Mouse (Mus musculus) fat pad, adult 2 months (tissue): Measurements from ENCODE around the gene Shld1.
A peak's percentile ranks its signal among the peaks of the same experiment; 100 is the strongest.

Source experiments
- DNase-seq: peaks from one replicate; pipeline ENCODE4 v3.0.0-alpha.2; 2011; ENCODE audit warnings: low read depth, low spot score; ENCODE audit errors: extremely low read depth

Shld1 gene

DNA sequence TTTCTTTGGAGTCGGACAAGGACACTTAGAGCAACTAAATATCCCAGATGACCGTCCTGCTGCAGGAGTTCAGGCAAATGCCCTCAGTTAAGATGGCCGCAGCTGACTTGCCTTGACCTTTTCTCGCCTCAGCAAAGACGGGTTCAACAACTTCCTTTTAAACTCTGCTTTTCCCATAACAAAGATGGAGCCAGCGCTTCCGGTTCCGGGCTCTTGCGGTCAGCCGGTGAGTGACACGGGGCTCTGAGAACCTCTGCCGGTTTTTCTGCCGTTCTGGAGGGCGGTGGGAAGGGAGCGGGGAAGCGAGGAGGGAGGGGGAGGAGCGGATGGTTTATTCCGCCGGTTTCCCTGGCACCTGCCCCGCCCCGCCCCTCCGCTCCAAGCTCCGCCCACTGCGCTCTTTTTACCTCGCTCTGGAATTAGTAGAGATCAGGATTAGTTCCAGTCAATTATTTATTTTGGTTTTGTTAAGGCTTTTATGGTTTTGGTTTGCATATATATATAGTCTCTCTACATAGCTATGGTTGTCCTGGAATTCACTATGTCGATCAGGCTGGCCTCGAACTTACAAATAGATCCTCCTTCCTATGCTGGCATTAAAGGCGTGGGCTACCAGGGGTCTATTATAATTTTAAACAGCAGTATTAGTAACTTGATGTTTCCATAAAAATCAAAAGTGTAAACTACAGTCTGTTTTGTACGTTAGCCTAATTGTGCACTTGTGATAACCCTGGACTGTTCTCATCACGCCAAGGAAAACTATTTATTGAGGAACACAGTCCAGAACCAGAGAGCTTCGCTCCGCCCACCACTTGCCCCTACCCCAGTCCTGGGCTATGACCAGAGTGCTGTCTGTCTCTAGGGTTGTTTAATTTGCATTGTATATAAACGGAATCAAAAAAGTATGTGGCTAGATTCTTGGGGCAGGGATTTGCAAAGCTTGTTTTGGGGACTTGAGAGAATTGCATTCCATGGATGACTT lies at the start of gene Shld1:
Gene Shld1 (plus strand): TSS at position 176 of the 982 bp plus-strand sequence.
- peak; percentile 70 for DNase-seq

DNA sequence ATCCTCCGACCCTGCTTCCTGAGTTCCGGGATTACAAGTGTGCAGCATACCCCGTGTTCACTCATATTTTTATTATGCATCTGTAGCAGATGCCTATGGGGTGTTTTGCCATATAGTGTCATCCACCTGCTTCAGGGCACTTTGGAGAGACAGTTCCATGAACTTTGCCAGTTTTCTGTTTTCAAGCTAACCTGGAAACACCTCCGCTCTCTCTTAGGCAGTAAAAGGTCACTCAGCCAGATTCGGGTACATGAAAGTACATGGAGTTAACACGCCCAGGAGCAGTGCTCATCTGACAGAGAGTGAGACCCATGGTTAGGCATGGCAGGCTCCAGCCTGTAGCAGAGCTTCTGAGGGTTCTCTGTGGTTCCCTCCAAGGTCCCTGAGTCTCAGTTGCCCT lies 48.4 kb upstream of the Shld1 start:
- DNase-seq, result no peak

DNA sequence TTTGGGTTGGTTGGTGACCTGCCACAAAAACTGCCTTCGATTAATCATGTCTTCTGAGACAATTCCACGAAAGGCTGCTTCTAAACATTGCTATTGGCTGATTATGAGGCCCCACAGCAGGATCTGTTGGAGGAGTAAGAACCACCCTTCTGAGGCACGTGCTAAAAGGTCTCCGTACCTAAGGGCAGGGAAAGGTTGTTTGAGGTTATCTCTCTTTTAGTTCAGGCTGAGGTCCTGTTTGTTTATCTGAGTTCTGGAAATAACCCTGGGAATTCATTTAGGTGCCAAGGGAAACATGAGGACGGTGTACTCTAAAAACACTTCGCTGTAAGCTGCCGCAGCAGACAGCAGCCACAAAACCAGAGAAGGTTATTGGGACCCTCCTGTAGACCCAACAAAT lies 47.4 kb upstream of the Shld1 start:
- DNase-seq, result no peak

DNA sequence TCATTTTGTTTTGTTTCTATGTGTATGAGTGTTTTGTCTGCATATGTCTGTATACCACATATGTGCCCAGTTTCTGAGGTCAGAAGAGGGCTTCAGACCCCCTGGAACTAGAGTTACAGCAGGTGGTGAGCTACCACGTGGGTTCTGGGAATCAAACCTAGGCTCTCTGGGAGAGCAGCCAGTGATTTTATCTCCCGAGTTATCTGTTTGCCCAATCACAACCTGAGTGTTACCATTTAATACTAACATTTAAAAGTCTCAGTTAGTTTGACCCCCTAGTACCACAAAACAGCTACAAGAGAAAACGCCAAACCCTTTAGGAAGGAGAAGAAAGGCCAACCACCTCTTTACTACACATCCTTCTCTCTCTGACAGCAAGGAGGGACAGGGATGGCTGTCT lies 45.5 kb upstream of the Shld1 start:
- DNase-seq, result no peak

DNA sequence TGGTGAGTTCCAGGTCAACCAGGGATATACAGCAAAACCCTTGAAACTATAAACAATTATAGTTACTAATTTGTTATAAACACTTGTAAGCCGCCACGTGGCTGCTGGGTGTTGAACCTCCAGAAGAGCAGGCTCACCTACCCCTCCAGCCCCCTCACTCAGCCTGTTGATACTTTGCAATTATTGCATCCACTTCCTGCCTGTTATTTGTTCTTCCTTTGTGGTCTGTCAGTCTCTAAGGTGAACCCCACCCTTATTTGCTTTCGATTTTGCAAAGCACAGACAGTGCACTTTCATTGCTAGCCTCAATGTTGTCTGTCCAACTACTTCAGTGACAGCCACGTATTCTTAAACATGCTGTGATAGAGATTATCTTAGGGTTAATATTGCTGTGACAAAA lies 43.6 kb upstream of the Shld1 start:
- no peak for DNase-seq

DNA sequence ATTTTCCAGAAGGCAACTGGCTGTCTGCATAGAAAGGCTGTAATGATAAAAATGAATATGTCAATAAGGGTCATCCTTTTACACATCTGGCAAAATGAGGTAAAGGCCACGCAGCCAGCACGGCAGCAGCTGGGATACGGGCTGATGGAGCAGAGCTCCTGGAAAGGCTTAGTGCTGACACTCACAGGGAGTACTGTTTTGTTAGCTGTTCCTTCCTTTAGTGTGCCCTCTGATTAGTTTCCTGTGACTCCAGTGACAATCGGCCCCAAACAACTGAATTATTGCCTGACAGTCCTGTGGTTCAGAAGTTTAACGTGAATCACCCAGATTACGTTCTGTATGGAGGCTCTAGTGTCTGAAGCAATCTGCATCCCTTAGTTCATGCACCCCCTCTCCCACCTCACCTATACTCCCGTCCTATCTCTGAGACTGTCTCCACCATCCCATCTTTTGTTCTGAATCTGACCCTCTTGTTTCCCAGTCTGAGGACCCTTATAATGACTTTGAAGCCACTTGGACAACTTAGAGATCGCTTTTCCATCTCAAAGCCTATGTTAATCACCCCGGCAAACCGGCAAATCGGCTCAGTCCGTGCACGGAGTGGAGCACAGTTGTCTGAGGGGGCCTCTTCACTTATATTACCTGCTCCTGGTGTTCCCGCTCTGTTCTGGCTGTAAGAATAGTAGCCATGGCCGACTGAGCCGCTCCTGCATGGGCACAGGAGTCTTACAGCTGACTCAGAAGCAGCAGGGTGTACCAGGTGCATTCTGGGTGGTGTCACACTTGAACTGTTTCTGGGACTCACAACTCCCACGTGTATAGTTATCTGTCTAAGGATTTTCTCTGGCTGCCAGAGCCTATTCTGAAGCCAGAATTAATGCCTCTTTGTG lies 39.6 kb upstream of the Shld1 start:
- no peak for DNase-seq

DNA sequence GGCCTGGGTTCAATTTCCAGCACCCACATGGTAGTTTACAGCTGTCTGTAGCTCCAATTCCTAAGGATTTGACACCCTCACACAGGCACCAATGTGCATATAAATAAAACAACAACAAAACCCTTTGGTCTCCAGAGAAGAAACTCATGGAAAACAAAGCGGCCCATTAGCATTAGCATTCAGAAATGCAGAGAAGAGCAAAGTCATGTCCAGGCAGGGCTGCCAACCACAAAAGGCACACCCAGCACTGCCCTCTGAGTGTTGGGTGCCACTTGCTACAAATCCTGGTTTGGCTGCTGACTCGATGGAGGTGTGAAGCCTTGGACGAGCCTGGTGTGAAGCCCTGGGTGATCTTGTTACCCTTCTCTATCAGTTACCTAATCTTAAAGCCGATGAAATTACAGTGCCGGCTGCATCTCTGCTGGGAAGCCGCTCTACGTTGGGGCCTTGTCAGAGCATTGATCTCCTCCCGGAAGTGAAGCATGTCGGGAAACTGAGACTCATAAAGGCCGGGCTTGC lies 37.3 kb upstream of the Shld1 start:
- DNase-seq, result no peak

DNA sequence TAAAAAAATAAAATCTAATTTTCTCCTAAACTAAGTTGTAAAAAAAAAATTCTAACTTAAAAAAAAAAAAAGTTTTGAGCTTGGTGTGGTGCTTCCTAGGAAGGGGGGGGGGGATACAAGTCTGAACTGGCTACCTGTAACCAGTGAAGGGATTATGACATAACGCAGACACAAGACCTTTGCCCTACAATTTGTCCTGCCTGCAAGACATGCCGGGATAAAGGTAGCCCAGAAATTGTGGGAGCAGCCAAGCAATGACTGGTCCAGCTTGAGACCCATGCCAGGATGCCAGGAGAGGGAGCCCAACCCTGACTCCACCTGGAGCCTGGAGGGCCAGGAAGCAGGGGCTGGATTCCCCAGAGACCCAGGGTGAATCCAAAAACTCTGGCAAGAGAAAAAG lies 36.2 kb upstream of the Shld1 start:
- peak; percentile 55 for DNase-seq

DNA sequence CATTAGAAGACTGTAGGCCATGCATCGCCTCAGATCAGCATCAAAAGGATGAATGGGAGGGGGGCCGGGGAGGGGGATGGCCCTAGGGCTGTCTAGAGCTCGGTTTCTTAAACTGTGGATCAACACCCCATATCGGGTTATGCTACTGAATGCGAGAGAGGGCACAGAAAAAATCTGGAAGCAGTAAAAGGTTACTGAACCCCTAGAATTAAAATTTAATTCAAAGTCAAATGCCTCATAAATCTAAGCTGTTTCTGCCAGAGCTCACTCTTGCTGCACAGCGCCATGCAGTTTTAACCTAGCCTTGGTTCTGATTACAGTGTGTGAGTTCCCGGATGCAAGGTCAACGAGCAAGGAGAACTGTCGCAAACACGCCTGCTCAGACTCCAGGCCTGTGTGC lies 34.3 kb upstream of the Shld1 start:
- no peak for DNase-seq

DNA sequence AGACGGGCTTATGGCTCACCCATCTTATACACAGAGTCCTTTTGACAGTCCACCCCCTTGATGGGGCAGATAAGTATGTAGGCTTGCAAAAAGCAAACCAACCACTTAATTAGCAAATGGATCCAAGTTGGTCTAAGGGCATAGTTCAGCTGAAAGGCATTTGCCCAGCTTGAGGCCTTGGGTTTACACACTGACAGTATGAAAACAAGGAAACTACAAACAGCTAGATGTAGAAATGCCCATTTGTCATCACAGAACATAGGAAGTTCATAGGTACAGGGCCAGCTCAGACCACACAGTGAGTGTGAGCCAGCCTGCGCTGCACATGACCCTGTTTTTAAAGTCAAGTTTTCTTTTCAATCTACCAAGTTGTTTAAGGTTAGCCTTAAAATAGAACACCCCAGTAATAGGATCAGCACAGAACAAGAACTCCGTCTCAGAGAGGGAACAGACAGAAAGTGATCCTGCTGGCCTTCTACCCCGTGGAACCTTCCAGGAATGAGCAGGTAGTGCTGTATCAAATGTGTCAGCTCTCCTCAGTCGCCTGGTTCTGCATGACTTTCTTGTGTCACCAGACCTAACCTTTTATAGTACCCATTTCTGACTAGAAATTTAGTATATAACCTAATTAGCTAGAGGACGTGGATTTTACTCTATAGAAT lies 31.8 kb upstream of the Shld1 start:
- DNase-seq, result no peak

DNA sequence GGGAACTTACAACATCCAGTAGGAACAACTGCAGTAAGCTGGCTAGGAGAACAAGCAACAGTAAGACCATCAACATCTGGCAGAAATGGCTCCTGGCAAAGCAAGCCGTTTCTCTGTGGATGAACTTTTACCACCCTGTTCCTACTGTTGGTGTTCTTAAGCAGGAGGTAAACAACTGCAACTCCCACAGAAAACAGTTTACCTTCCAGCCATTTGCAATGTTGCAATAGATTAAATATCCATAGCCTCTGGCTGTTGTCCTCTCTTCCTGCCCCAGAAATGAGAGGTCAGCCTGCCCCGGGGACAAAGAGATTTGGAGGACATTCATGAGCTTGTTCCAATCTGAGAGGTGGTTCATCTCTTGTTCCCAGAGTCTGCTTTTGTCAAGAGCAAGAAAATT lies 29.5 kb upstream of the Shld1 start:
- no peak for DNase-seq

DNA sequence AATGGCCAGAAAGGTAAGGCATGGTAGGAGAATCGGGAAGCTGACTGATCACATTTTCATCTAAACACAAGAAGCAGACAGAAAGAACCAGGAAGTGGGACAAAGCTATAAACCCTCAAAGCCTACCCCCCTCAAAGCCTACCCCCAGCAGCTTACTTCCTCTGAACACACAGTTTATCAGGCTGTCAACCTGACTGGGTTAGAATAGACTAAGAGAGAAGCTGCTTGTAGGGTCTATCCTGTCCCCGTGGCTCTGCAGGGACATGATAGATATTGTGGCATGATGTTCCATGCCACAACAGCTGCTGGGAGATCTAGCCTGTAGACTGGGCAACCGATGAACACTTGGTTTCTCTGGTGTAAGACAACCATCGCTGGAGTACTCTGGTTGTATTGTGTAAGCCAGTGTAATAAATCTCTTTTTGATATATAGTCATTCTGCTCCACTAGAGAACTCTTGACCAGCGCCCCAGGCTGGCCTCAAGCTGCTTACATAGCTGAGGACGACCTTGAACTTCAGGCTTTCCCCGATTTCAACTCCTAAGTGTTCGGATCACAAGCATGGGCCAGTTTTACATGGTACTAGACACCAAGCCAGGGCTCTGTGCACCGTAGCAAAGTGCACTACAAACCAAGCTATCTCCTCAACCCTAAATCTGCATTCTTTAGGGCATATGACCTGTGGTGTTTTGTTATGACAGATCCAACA lies 28.2 kb upstream of the Shld1 start:
- no peak for DNase-seq

DNA sequence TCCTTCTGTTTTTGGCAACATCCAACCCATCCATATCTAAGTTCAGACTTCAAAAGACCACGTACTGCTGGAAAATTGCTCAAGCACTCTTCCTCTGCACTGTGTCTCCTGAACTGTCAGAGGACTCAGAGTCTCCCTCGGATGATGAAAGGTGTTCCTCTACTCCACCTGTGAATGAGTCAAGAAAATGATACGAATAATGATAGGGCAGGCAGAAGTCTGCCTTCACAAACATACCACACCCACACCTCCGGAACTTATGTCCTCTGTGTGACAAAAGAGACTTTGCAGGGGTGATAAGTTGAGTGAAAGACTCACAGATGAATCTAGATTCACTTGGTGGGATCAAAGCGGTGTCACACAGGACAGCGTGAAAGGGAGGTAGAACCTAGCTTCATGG lies 17.6 kb upstream of the Shld1 start:
- no peak for DNase-seq

DNA sequence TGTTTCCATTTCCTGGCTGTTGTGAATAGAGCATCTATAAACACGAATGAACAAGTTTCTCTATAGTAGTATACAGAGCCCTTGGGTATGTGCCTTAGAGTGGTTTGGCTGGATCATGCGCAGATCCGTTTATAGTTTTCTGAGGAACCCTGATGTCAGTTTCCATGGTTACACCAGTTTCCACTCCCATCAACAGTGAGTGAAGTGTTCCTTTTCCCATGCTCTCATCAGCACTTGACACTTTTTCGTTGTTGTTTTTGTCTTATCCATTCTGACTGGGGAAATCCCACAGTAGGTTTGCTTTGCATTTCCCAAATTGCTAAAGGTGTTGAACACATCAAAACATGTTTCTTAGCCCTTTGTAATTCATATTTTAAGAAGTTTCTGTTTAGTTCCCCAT lies 16.4 kb upstream of the Shld1 start:
- no peak for DNase-seq

DNA sequence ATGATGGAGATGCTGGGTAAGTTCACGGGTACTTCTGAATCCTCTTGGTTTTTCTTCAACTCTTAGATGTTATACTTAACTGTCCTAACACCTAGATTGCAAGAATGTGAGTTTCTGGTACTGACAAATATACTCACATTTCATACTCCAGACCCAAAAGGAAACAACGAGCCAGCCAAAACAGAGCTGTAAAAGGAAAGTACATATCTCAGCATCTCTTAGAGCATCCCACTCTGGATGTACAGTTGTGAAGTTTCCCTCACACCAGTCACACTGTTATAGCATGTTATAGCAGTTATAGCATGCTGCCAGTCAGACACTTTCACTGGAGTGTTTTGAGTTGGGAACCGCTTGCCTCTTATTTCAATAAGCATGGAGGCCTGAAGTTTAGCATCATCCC lies 14.6 kb upstream of the Shld1 start:
- no peak for DNase-seq

DNA sequence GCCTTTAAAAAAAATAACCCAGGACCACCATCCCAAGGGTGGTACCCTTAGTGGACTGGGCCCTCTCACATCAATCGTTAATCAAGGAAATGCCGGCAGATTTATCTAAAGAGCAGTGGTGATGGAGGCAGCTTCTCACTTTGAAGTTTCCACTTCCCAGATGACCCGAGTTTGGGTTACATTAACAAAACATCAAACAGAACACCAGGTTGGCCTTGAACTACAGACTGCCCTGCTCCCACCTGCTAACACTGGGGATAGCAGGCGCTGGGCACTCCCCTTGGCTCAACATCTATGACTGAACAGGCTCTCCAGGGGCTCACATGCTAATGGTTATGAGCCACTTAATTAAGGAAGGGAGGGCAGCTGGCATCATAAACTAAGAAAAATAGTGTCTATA lies 10.6 kb upstream of the Shld1 start:
- no peak for DNase-seq

DNA sequence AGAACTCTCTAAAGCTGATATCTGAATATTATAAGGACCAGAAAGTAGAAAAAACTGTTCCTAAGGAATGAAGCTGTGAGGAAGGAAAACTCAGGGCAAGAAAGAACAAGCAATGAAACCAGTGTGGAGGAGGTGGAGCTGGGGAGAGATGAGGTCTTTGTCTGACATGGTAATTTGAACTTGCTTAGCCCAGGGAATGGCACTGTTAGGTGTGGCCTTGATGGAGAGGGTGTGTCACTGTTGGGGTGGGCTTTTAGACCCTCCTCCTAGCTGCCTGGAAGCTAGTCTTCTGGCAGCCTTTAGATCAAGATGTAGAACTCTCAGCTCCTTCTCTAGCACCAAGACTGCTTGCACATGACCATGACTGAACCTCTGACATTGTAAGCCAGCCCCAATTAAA lies 1.7 kb upstream of the Shld1 start:
- no peak for DNase-seq

DNA sequence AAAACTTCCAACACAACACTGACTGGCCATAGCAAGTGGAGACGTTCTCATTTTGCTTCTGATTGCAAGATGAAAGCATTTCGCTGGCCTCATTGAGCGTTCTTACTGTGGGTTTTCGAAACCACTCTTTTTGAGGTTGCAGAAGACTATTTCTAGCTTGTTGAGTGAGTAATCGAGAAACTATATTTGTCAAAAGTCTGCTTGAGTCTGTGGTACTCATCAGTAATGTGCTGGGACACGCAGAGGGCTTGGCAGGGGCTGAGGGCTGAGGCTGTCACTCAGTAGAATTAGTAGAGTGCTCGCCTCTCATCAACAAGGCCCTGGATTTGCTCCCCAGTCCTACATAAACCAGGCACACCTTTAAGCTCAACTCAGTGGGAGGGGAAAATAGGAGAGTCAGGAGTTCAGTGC lies 1.9 kb downstream of the Shld1 start:
- no peak for DNase-seq

DNA sequence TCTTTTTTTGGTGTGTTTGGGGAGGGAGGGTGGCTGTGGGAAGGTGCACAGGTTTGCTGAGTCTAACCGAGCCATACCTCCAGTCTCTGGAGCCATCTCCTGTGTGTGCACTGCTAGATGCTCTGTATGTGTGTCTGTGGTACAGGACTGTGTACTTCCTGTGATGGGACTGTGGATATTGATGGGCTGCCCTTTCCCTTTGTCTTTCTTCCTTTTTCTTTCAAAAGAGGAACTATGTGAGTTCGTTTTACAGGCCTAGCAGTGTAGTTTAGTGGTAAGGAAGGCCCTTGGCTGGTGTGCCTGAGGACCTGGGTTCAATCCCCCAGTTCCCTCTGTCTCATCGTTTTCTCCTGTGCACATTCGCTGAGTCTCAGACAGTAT lies 2.4 kb downstream of the Shld1 start:
- no peak for DNase-seq

DNA sequence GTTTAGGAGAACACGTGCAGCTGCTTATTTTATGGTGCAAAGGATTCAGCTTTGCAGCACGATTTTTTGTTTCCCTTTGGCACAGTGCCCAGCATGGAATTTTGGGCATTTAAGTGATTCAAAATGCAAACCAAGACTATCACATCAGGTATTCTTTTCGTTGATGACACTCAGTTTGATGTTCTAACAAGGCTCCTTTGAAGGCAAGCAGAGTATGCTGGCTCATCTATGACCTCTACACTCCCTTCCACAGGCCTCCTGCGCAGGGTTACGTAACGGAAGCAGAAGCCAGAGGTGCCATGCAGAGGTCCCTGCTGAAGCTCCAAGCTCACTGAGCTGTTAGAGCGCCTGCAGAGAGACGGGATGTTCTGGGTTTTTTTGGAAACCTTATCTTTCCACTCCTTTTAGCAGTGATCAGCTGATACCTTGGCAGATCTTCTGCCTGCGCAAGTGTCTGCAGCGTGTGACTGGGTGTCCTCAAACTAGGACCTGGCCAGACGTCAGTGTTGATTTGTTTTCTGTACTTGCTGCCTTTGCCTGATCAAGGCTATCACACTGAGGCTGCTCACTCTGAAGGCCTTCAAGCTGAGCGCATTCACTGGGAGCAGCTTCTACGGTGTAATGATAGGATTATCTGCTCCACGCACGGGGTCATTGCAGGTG lies 3.0 kb downstream of the Shld1 start:
- DNase-seq, result no peak
